Mouse (Mus musculus): ENCODE data around the gene Syp. TPM values are rescaled to one million over a fixed set of nuclear protein-coding genes. Genes with fewer than 3 reads are reported as not detected.

Syp gene
- total and polyA plus RNA-seq, 2 experiments from 2014 or later = 0.27 to 1.6 TPM

DNA sequence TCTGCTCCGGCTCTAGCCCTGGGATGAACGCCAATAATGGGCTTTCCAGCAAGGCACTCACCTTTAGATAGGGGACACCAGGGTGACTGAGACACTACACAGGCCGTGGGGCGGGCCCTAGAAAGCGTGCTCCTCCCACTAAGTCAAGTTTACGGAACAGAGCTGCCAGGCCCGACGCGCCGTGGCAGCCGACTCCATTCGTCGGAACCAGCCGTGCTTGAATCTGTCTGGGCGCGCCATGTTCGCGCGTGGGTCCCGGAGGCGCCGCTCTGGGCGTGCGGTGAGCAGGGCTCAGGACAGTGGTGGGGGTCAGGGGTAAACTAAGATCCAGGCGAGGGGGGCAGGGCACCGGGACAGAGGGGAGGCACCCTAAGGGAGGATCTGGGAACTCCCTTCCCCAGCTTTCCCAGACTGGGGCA is 19.0 kb downstream of the Syp start, which contains the start of gene Prickle3:
Gene Prickle3 (plus strand): TSS at position 40 of the 419 bp plus-strand sequence.
- Histone ChIP-seq H3K36me3 (replicated peaks; ENCODE audit: control insufficient read depth, insufficient read depth, low read length) (no peaks in the 10 kb centered on the region), H3K4me2 (ENCODE audit: low read depth, low read length) (peak within 1 kb of the TSS; percentile 71), H3K4me1 (ENCODE audit: control insufficient read depth, insufficient read depth) (peaks cover 11% of the 10 kb centered on the region), H3K9me3 (replicated peaks; ENCODE audit: control insufficient read depth, low read length) (no peaks in the 10 kb centered on the region), H3K27me3 (ENCODE audit: control insufficient read depth, insufficient read depth, low read length) (no peaks in the 10 kb centered on the region), H3K9ac (replicated peaks; ENCODE audit: low read depth, low read length) (peak within 1 kb of the TSS; percentile 63), H3K27ac (ENCODE audit: low read depth) (peak within 1 kb of the TSS; percentile 84), H3K4me3 (ENCODE audit: low read depth, low read length) (peak within 1 kb of the TSS; percentile 62)
- DNase-seq (ENCODE audit: low spot score) = peak; percentile 62
- 15% methylated on average over 26 of the region's 26 CpGs for WGBS
- peak; percentile 84 for ATAC-seq (ENCODE audit: insufficient read depth, low read depth)
- no peak for TF ChIP-seq EP300 (IDR thresholded peaks at IDR 0.05; ENCODE audit: low read depth)
- TF ChIP-seq CTCF (IDR thresholded peaks at IDR 0.05; ENCODE audit: low read depth) = no peak

DNA sequence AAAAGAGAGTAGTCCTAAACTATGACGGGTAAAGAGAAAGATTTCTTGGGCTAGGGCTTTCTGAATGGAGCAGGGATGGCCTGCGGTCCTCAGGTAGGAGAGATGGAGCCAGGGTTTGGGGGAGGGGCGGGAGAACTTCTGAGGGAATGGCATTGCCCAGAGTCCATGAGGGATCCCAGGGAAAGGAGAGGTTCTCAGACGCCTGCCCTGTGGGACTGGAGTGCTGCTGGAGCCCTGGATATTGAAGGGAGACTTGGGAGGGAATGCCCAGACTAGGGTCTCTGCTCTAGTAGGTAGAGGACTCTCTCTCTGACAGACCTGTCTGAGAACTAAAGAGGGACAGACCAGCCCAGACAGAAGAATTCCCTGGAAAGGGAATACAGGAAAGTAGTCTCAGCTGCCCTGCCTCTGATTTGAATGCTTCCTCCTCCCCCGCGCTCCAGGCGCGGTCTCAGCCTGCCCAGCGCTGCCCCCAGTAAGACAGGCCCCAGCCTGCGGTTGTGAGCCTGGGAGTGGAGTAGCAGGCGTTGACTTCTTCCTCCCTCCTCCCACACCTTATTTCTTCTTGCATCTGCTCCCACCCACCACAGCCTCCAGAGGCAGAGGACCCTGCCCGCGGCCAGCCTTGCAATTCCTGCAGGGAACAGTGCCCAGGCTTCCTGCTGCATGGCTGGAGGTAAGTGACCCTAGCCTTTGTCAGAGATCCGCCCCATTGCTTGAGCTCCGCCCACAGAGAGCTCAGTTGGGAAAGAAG is 19.9 kb downstream of the Syp start:
- ATAC-seq (ENCODE audit: insufficient read depth, low read depth) (peak; percentile 42), DNase-seq (ENCODE audit: low spot score) (no peak)
- Histone ChIP-seq H3K36me3 (replicated peaks; ENCODE audit: control insufficient read depth, insufficient read depth, low read length) (no peaks in the 10 kb centered on the region), H3K27me3 (ENCODE audit: control insufficient read depth, insufficient read depth, low read length) (no peaks in the 10 kb centered on the region), H3K27ac (ENCODE audit: low read depth) (peak overlapping the region; percentile 84), H3K9ac (replicated peaks; ENCODE audit: low read depth, low read length) (peak overlapping the region; percentile 12), H3K9me3 (replicated peaks; ENCODE audit: control insufficient read depth, low read length) (no peaks in the 10 kb centered on the region), H3K4me3 (ENCODE audit: low read depth, low read length) (peak overlapping the region; percentile 62), H3K4me2 (ENCODE audit: low read depth, low read length) (peak overlapping the region; percentile 71), H3K4me1 (ENCODE audit: control insufficient read depth, insufficient read depth) (peaks cover 11% of the 10 kb centered on the region)
- 17% methylated on average over 12 of the region's 15 CpGs for WGBS
- TF ChIP-seq CTCF (IDR thresholded peaks at IDR 0.05; ENCODE audit: low read depth) = no peak
- TF ChIP-seq EP300 (IDR thresholded peaks at IDR 0.05; ENCODE audit: low read depth) = no peak

DNA sequence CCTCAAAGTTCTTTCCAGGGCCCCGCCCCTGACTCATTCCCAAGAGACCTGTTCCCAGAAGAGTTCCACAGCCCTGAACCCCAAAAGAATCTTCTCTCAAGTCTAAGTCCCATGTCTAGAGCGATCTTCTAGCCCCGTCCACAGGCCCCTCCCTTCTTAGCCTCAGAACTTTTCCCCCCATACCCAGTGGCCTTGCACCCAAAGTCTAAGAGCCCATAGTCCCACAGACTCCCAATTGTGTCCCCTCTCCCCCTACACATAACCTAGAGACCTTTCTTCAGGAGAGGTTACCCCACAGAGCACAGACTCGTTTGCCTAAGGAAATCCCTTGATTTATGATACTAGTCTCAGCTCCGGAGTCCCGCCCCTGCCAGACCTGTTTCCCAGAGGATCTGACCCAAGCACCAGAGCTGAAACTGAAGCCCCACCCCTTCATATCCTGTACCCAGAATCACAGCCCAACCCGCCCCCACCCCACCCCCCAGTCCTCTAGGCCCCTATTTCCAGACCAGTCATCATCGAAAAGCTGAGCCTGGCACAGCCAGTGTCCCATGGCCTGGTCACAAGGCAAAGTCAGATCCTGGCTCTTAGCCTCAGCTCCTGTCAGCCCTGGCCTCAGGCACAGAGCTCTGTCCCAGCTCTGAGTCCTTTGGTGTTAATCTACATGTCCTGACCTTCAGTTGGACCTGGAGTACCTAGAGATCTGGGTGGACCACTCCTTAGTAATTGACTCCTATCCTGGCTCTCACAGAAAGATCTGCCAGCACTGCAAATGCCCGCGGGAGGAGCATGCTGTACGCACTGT is 20.7 kb downstream of the Syp start:
- no peak for TF ChIP-seq EP300 (IDR thresholded peaks at IDR 0.05; ENCODE audit: low read depth)
- TF ChIP-seq CTCF (IDR thresholded peaks at IDR 0.05; ENCODE audit: low read depth) = no peak
- Histone ChIP-seq H3K36me3 (replicated peaks; ENCODE audit: control insufficient read depth, insufficient read depth, low read length) (0 out of 2 replicates have a peak, but pooled peaks cover 7% of the 10 kb centered on the region), H3K9ac (replicated peaks; ENCODE audit: low read depth, low read length) (no peak overlapping the region), H3K4me1 (ENCODE audit: control insufficient read depth, insufficient read depth) (peaks cover 11% of the 10 kb centered on the region), H3K4me2 (ENCODE audit: low read depth, low read length) (peak overlapping the region; percentile 71), H3K27me3 (ENCODE audit: control insufficient read depth, insufficient read depth, low read length) (no peaks in the 10 kb centered on the region), H3K9me3 (replicated peaks; ENCODE audit: control insufficient read depth, low read length) (no peaks in the 10 kb centered on the region), H3K4me3 (ENCODE audit: low read depth, low read length) (peak overlapping the region; percentile 62; the same call in 1 of the 2 replicates), H3K27ac (ENCODE audit: low read depth) (peak overlapping the region; percentile 84)
- 54% methylated on average over 11 of the region's 11 CpGs for WGBS
- peak; percentile 36; the same call in 1 of the 2 replicates for ATAC-seq (ENCODE audit: insufficient read depth, low read depth)
- no peak for DNase-seq (ENCODE audit: low spot score)

DNA sequence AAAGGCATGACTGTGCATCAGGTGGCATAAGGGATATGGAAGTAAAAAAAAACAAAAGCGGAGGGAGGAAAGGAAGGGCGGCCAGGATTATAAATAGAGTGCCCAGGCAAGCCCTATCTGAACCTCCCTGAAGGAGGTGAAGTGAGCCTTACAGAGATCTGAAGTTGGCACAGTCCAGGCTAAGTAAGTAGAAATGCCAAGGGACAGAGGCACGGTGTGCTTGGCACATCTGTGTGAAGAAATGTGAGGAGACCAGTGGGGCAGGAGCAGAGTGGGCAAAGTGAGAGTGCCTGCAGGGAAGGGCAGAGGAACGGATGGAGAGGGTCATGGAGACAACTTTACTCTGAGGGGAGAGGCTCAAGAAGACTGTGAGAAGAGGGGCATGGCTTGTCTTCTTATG is 22.8 kb downstream of the Syp start:
- H3K4me1 ChIP-seq (ENCODE audit: control insufficient read depth, insufficient read depth) = peaks cover 11% of the 10 kb centered on the region
- no peak overlapping the region for H3K4me3 ChIP-seq (ENCODE audit: low read depth, low read length)
- no peak overlapping the region for H3K4me2 ChIP-seq (ENCODE audit: low read depth, low read length)
- DNase-seq (ENCODE audit: low spot score) (no peak), ATAC-seq (ENCODE audit: insufficient read depth, low read depth) (no peak)
- H3K9ac ChIP-seq (replicated peaks; ENCODE audit: low read depth, low read length) = no peak overlapping the region
- TF ChIP-seq EP300 (IDR thresholded peaks at IDR 0.05; ENCODE audit: low read depth) = no peak
- no peak for TF ChIP-seq CTCF (IDR thresholded peaks at IDR 0.05; ENCODE audit: low read depth)
- no peaks in the 10 kb centered on the region for H3K9me3 ChIP-seq (replicated peaks; ENCODE audit: control insufficient read depth, low read length)
- H3K36me3 ChIP-seq (replicated peaks; ENCODE audit: control insufficient read depth, insufficient read depth, low read length) = peaks cover 13% of the 10 kb centered on the region; the same call in 1 of the 2 replicates
- WGBS = 35% methylated on average over 4 of the region's 4 CpGs
- no peaks in the 10 kb centered on the region for H3K27me3 ChIP-seq (ENCODE audit: control insufficient read depth, insufficient read depth, low read length)
- H3K27ac ChIP-seq (ENCODE audit: low read depth) = peak overlapping the region; percentile 55

DNA sequence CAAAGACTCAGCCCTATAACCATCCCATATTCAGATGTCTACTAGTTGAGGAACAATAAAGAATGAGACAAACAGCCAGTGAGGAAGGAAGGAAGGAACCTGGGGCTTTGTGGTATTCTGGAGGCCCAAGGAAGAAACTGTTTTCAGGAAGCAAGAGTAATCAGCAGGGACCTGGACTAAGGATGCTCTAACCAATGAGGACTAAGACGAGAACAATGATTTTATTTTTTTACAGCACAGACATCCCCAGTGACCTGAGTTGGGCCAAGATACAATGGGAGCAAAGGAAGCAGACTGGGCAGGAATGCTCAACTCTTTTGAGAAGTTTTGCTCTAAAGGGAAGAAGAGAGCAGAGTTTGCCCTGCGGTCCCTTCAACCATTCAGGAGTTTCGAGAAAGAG is 24.7 kb downstream of the Syp start:
- TF ChIP-seq CTCF (IDR thresholded peaks at IDR 0.05; ENCODE audit: low read depth) (no peak), EP300 (IDR thresholded peaks at IDR 0.05; ENCODE audit: low read depth) (no peak)
- ATAC-seq (ENCODE audit: insufficient read depth, low read depth) (no peak), DNase-seq (ENCODE audit: low spot score) (no peak)
- Histone ChIP-seq H3K4me1 (ENCODE audit: control insufficient read depth, insufficient read depth) (peaks cover 11% of the 10 kb centered on the region), H3K27ac (ENCODE audit: low read depth) (peak overlapping the region; percentile 70), H3K4me3 (ENCODE audit: low read depth, low read length) (no peak overlapping the region), H3K36me3 (replicated peaks; ENCODE audit: control insufficient read depth, insufficient read depth, low read length) (peaks cover 26% of the 10 kb centered on the region; the same call in 1 of the 2 replicates), H3K9me3 (replicated peaks; ENCODE audit: control insufficient read depth, low read length) (no peaks in the 10 kb centered on the region), H3K27me3 (ENCODE audit: control insufficient read depth, insufficient read depth, low read length) (no peaks in the 10 kb centered on the region), H3K9ac (replicated peaks; ENCODE audit: low read depth, low read length) (no peak overlapping the region), H3K4me2 (ENCODE audit: low read depth, low read length) (no peak overlapping the region)
- WGBS = 61% methylated on average over 3 of the region's 3 CpGs
